Mouse (Mus musculus) embryo, embryonic 11 days (tissue): ENCODE measurements at regions not wholly inside any gene's neighbourhood (a gene's known extent, or its start where the extent isn't known, plus 50 kb on each side); places are given as distances from the start of the nearest gene placed in this dataset.

ENCODE experiments used
- DNase-seq: peaks from one replicate; pipeline ENCODE4 v3.0.0-alpha.2; 2015

DNA sequence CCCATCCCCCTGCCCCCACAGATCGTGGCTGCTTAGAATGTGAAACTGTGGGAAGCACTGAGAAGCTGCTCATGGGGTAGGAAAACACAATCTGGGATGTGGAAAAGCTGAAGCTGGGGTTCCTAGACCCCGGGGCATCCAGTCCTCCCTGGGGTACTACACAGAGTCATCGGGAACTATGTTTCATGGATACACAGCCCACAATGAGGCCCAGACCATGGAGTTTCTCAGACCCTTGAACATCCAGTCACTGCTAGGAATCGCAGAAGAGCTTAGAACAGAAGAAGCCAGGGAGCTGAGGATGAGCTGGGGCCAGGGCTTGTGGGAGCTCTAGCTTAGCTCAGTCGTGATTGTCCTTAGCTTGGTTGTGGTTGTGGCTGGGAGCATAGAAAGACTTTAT is 1541.3 kb upstream of the Pcdh10 start:
- no peak for DNase-seq

GRCm38 (mm10) chr3:43847386-43847785 is 1530.8 kb upstream of the Pcdh10 start:
- DNase-seq: peak; percentile 4
